Mouse (Mus musculus): Measurements from ENCODE around the gene Foxp2. TPM values are rescaled to one million over a fixed set of nuclear protein-coding genes. Genes with fewer than 3 reads are reported as not detected.

The Foxp2 gene
- polyA plus RNA-seq, 1 experiment = 5.1 TPM

GRCm38 (mm10) chr6:15130142-15130541, 229.0 kb downstream of the Foxp2 start:
- 80% methylated on average over 2 of the region's 2 CpGs for WGBS
- DNase-seq = no peak
- Histone ChIP-seq H3K27ac (ENCODE audit: insufficient read depth, low read length) (no peak overlapping the region), H3K4me3 (replicated peaks; ENCODE audit: insufficient read depth, low read depth, low read length) (no peak overlapping the region), H3K4me1 (ENCODE audit: control insufficient read depth, insufficient read depth, low read length) (no peaks in the 10 kb centered on the region), H3K27me3 (ENCODE audit: control insufficient read depth, insufficient read depth, low read length) (no peaks in the 10 kb centered on the region)
- no peak for TF ChIP-seq POLR2A (IDR thresholded peaks at IDR 0.05; ENCODE audit: borderline replicate concordance, insufficient read depth, low read length)
- no peak for TF ChIP-seq CTCF (IDR thresholded peaks at IDR 0.05; ENCODE audit: borderline replicate concordance, insufficient read depth, low read depth, low read length)

DNA sequence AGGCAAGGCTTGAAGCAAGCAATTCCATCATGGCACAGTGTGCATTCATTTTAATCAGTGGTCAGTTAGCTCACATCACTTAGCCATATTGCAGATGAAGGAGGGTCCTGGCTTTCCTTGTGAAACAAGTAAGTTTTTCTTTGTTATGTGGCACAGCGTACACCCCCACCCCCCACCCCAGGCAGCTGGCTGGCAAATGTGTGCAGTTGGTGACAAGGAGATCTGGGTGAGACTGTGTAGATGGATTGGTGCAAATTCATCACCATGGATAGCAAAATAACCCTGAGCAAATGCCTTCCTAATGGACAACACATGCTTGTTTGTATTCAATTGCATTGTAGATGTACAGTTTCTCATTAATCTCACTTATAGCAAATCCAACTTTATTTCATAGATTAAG, 240.9 kb downstream of the Foxp2 start:
- no peak for DNase-seq
- no peak overlapping the region for H3K4me3 ChIP-seq (replicated peaks; ENCODE audit: insufficient read depth, low read depth, low read length)
- no peak overlapping the region for H3K27ac ChIP-seq (ENCODE audit: insufficient read depth, low read length)
- no peaks in the 10 kb centered on the region for H3K27me3 ChIP-seq (ENCODE audit: control insufficient read depth, insufficient read depth, low read length)
- TF ChIP-seq POLR2A (IDR thresholded peaks at IDR 0.05; ENCODE audit: borderline replicate concordance, insufficient read depth, low read length) (no peak), CTCF (IDR thresholded peaks at IDR 0.05; ENCODE audit: borderline replicate concordance, insufficient read depth, low read depth, low read length) (no peak)
- WGBS = 42% methylated on average over 1 of the region's 1 CpGs
- no peaks in the 10 kb centered on the region for H3K4me1 ChIP-seq (ENCODE audit: control insufficient read depth, insufficient read depth, low read length)

DNA sequence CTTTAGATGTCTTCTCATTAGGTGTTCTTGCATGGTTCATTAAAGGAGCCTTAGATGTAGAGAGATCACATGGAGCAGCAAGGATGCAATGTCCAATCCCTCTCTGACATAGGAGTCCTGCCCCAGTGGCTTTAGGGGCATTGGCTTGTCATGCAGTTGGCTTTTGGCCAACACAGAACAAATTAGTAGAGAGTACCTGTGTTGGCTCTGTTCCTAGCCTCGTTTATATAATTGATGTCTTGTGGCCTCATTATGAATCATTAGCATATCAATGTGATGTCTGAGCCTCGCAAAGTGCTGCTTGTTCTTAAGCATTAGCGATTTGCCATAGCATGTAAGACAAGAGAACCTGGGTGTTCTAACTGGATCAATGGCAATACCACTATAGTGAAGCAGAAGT, 250.5 kb downstream of the Foxp2 start:
- DNase-seq = no peak
- Histone ChIP-seq H3K27ac (ENCODE audit: insufficient read depth, low read length) (no peak overlapping the region), H3K4me1 (ENCODE audit: control insufficient read depth, insufficient read depth, low read length) (no peaks in the 10 kb centered on the region), H3K4me3 (replicated peaks; ENCODE audit: insufficient read depth, low read depth, low read length) (no peak overlapping the region), H3K27me3 (ENCODE audit: control insufficient read depth, insufficient read depth, low read length) (no peaks in the 10 kb centered on the region)
- WGBS = 30% methylated on average over 3 of the region's 3 CpGs
- TF ChIP-seq POLR2A (IDR thresholded peaks at IDR 0.05; ENCODE audit: borderline replicate concordance, insufficient read depth, low read length) = no peak
- TF ChIP-seq CTCF (IDR thresholded peaks at IDR 0.05; ENCODE audit: borderline replicate concordance, insufficient read depth, low read depth, low read length) = no peak

- H3K27me3 ChIP-seq (ENCODE audit: control insufficient read depth, insufficient read depth, low read length) = no peaks in the 10 kb centered on the region
- H3K27ac ChIP-seq (ENCODE audit: insufficient read depth, low read length) = no peak overlapping the region
- no peaks in the 10 kb centered on the region for H3K4me1 ChIP-seq (ENCODE audit: control insufficient read depth, insufficient read depth, low read length)
- TF ChIP-seq POLR2A (IDR thresholded peaks at IDR 0.05; ENCODE audit: borderline replicate concordance, insufficient read depth, low read length) (no peak), CTCF (IDR thresholded peaks at IDR 0.05; ENCODE audit: borderline replicate concordance, insufficient read depth, low read depth, low read length) (no peak)
- no peak for DNase-seq
- no peak overlapping the region for H3K4me3 ChIP-seq (replicated peaks; ENCODE audit: insufficient read depth, low read depth, low read length)
- WGBS = 81% methylated on average over 2 of the region's 2 CpGs
These were observed 262.4 kb downstream of the Foxp2 start for GRCm38 (mm10) chr6:15163508-15164053.

GRCm38 (mm10) chr6:15176754-15177153, 275.6 kb downstream of the Foxp2 start:
- TF ChIP-seq CTCF (IDR thresholded peaks at IDR 0.05; ENCODE audit: borderline replicate concordance, insufficient read depth, low read depth, low read length) (no peak), POLR2A (IDR thresholded peaks at IDR 0.05; ENCODE audit: borderline replicate concordance, insufficient read depth, low read length) (no peak)
- no peak overlapping the region for H3K4me3 ChIP-seq (replicated peaks; ENCODE audit: insufficient read depth, low read depth, low read length)
- no peak overlapping the region for H3K27ac ChIP-seq (ENCODE audit: insufficient read depth, low read length)
- H3K27me3 ChIP-seq (ENCODE audit: control insufficient read depth, insufficient read depth, low read length) = no peaks in the 10 kb centered on the region
- no peaks in the 10 kb centered on the region for H3K4me1 ChIP-seq (ENCODE audit: control insufficient read depth, insufficient read depth, low read length)
- no peak for DNase-seq

DNA sequence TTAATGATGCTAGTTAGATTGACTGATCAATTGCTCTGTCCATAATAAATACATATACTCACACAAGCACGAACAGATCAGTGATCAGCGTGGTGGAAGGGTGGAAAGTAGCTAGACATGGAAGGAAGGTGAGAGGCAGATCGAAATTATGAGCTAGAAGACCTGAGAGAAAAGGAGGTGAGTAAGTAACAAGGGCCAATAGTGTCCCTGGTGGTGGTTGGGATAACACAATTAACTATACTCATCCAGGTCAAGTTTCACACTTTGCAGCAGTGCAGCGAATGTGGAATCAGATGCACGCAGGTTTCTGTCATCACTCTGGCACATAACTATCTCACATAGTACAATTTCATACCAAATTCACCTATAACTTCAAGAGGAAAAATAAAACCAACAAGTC, 291.7 kb downstream of the Foxp2 start:
- no peak for DNase-seq
- TF ChIP-seq POLR2A (IDR thresholded peaks at IDR 0.05; ENCODE audit: borderline replicate concordance, insufficient read depth, low read length) = no peak
- no peak for TF ChIP-seq CTCF (IDR thresholded peaks at IDR 0.05; ENCODE audit: borderline replicate concordance, insufficient read depth, low read depth, low read length)
- Histone ChIP-seq H3K4me3 (replicated peaks; ENCODE audit: insufficient read depth, low read depth, low read length) (no peak overlapping the region), H3K27me3 (ENCODE audit: control insufficient read depth, insufficient read depth, low read length) (no peaks in the 10 kb centered on the region), H3K4me1 (ENCODE audit: control insufficient read depth, insufficient read depth, low read length) (no peaks in the 10 kb centered on the region), H3K27ac (ENCODE audit: insufficient read depth, low read length) (no peak overlapping the region)
- 84% methylated on average over 5 of the region's 5 CpGs for WGBS

- H3K27me3 ChIP-seq (ENCODE audit: control insufficient read depth, insufficient read depth, low read length) = no peaks in the 10 kb centered on the region
- WGBS = 50% methylated on average over 10 of the region's 10 CpGs
- no peak overlapping the region for H3K27ac ChIP-seq (ENCODE audit: insufficient read depth, low read length)
- DNase-seq = no peak
- TF ChIP-seq POLR2A (IDR thresholded peaks at IDR 0.05; ENCODE audit: borderline replicate concordance, insufficient read depth, low read length) (no peak), CTCF (IDR thresholded peaks at IDR 0.05; ENCODE audit: borderline replicate concordance, insufficient read depth, low read depth, low read length) (no peak)
- H3K4me1 ChIP-seq (ENCODE audit: control insufficient read depth, insufficient read depth, low read length) = no peaks in the 10 kb centered on the region
- H3K4me3 ChIP-seq (replicated peaks; ENCODE audit: insufficient read depth, low read depth, low read length) = no peak overlapping the region
These were observed 341.2 kb downstream of the Foxp2 start for GRCm38 (mm10) chr6:15242176-15242942.

GRCm38 (mm10) chr6:15257393-15257792, 356.2 kb downstream of the Foxp2 start:
- Histone ChIP-seq H3K27ac (ENCODE audit: insufficient read depth, low read length) (no peak overlapping the region), H3K27me3 (ENCODE audit: control insufficient read depth, insufficient read depth, low read length) (no peaks in the 10 kb centered on the region), H3K4me1 (ENCODE audit: control insufficient read depth, insufficient read depth, low read length) (no peaks in the 10 kb centered on the region), H3K4me3 (replicated peaks; ENCODE audit: insufficient read depth, low read depth, low read length) (no peak overlapping the region)
- DNase-seq = peak in 1 of 2 experiments; percentile 5
- WGBS = 4% methylated on average over 7 of the region's 7 CpGs
- TF ChIP-seq POLR2A (IDR thresholded peaks at IDR 0.05; ENCODE audit: borderline replicate concordance, insufficient read depth, low read length) = no peak
- no peak for TF ChIP-seq CTCF (IDR thresholded peaks at IDR 0.05; ENCODE audit: borderline replicate concordance, insufficient read depth, low read depth, low read length)

All from cerebellum, adult 2 months (tissue).